Mouse (Mus musculus): Measurements from ENCODE around the gene Tmem221.

- TF ChIP-seq CTCF (IDR thresholded peaks at IDR 0.05; ENCODE audit: low read depth) (peak; percentile 29; the same call in 1 of the 2 replicates), EP300 (optimal IDR thresholded peaks at IDR 0.05) (no peak)
These were observed 453 bp upstream of the Tmem221 start for GRCm38 (mm10) chr8:71558958-71559690.

All from stomach, postnatal 0 days (tissue).